Mouse (Mus musculus) liver, postnatal 0 days (tissue): ENCODE measurements around the gene Prkcb. TPM values are rescaled to one million over a fixed set of nuclear protein-coding genes. Genes with fewer than 3 reads are reported as not detected.

Source experiments
- ATAC-seq: fragments of 200-750 bp; cut with Nextera tagmentation; 2 replicates; pipeline ENCODE4 v1.8.0; 2017; ENCODE audit warnings: mild to moderate bottlenecking, moderate library complexity
- DNase-seq: peaks from one replicate; pipeline ENCODE4 v3.0.0-alpha.2; 2016
- H3K27ac ChIP-seq: fragments of 300-500 bp; sonication (generic); 2 replicates; pipeline ENCODE4 v1.5.1; 2014; ENCODE audit warnings: antibody characterized with exemption, moderate library complexity, mild to moderate bottlenecking, low read depth
- H3K27me3 ChIP-seq: fragments of 300-500 bp; sonication (generic); 2 replicates; pipeline ENCODE4 v1.6.1; 2014; ENCODE audit warnings: low read length, control low read depth, mixed read lengths; ENCODE audit not compliant: insufficient read depth
- H3K36me3 ChIP-seq: fragments of 300-500 bp; sonication (generic); replicated peaks from 2 replicates; pipeline ENCODE4 v1.6.1; 2014; ENCODE audit warnings: mild to moderate bottlenecking, control low read depth, low read length, moderate library complexity, mixed read lengths; ENCODE audit not compliant: insufficient read depth
- H3K4me1 ChIP-seq: fragments of 300-500 bp; sonication (generic); 2 replicates; pipeline ENCODE4 v1.6.1; 2014; ENCODE audit warnings: antibody characterized with exemption, mild to moderate bottlenecking, control low read depth; ENCODE audit not compliant: insufficient read depth
- H3K4me2 ChIP-seq: fragments of 300-500 bp; sonication (generic); 2 replicates; pipeline ENCODE4 v1.6.1; 2014; ENCODE audit warnings: low read depth, mild to moderate bottlenecking, low read length, moderate library complexity, mixed read lengths
- H3K4me3 ChIP-seq: fragments of 300-500 bp; sonication (generic); 2 replicates; pipeline ENCODE4 v1.5.1; 2014; ENCODE audit warnings: low read depth, low read length
- H3K9ac ChIP-seq: fragments of 300-500 bp; sonication (generic); replicated peaks from 2 replicates; pipeline ENCODE4 v1.6.1; 2014; ENCODE audit warnings: mild to moderate bottlenecking, moderate library complexity
- H3K9me3 ChIP-seq: fragments of 300-500 bp; sonication (generic); 2 replicates; pipeline ENCODE4 v1.6.1; 2016; ENCODE audit warnings: mild to moderate bottlenecking, control low read depth, low read length, mixed read lengths
- CTCF ChIP-seq: sonication (generic); IDR thresholded peaks from 2 replicates; pipeline ENCODE4 v1.5.1; 2016; ENCODE audit warnings: antibody characterized with exemption, low read depth
- EP300 ChIP-seq: IDR thresholded peaks from 2 replicates; pipeline ENCODE4 v1.6.1; 2016; ENCODE audit warnings: antibody characterized with exemption, low read depth, mild to moderate bottlenecking
- WGBS: fragments of 180-500 bp; shearing (Covaris S2); extraction: QIAGEN DNeasy Blood & Tissue Kit; methylation state at CpG from one replicate; pipeline ENCODE4 v1.1.7; 2014; ENCODE audit not compliant: insufficient replicate concordance; 5-methylcytosine and 5-hydroxymethylcytosine counted together
- polyA plus RNA-seq: library from polyadenylated mRNA; unstranded; fragments of >200 nt; fragmentation: Nextera tagmentation; extraction: Ambion mirVana; gene quantifications from 2 replicates; pipeline ENCODE4 v1.2.1, GENCODE M21; 2015

The Prkcb gene
- polyA plus RNA-seq, 1 experiment from 2014 or later = 8.1 TPM

GRCm38 (mm10) chr7:122631151-122631550, 342.6 kb downstream of the Prkcb start:
- no peak overlapping the region for H3K9ac ChIP-seq
- H3K4me3 ChIP-seq = no peak overlapping the region
- WGBS = 60% methylated on average over 3 of the region's 3 CpGs
- H3K9me3 ChIP-seq = no peaks in the 10 kb centered on the region
- H3K27ac ChIP-seq = no peak overlapping the region
- no peaks in the 10 kb centered on the region for H3K27me3 ChIP-seq
- no peaks in the 10 kb centered on the region for H3K4me1 ChIP-seq
- H3K4me2 ChIP-seq = no peak overlapping the region
- ATAC-seq (no peak), DNase-seq (no peak)
- TF ChIP-seq CTCF = no peak
- no peak for TF ChIP-seq EP300
- H3K36me3 ChIP-seq = no peaks in the 10 kb centered on the region

GRCm38 (mm10) chr7:122632946-122633345, 344.4 kb downstream of the Prkcb start:
- ATAC-seq (no peak), DNase-seq (no peak)
- H3K27ac ChIP-seq = no peak overlapping the region
- H3K9me3 ChIP-seq = no peaks in the 10 kb centered on the region
- H3K4me1 ChIP-seq = no peaks in the 10 kb centered on the region
- no peak overlapping the region for H3K4me2 ChIP-seq
- TF ChIP-seq CTCF = no peak
- no peak for TF ChIP-seq EP300
- WGBS = 59% methylated on average over 5 of the region's 5 CpGs
- no peaks in the 10 kb centered on the region for H3K27me3 ChIP-seq
- H3K9ac ChIP-seq = no peak overlapping the region
- no peaks in the 10 kb centered on the region for H3K36me3 ChIP-seq
- no peak overlapping the region for H3K4me3 ChIP-seq

GRCm38 (mm10) chr7:122633463-122633862, 344.9 kb downstream of the Prkcb start:
- Histone ChIP-seq H3K4me1 (no peaks in the 10 kb centered on the region), H3K4me2 (no peak overlapping the region), H3K9ac (no peak overlapping the region), H3K4me3 (no peak overlapping the region), H3K27ac (no peak overlapping the region), H3K27me3 (no peaks in the 10 kb centered on the region), H3K9me3 (no peaks in the 10 kb centered on the region), H3K36me3 (no peaks in the 10 kb centered on the region)
- 81% methylated on average over 5 of the region's 5 CpGs for WGBS
- ATAC-seq (no peak), DNase-seq (no peak)
- no peak for TF ChIP-seq EP300

- no peak for ATAC-seq
- DNase-seq = no peak
- no peak overlapping the region for H3K27ac ChIP-seq
- H3K4me3 ChIP-seq = no peak overlapping the region
- no peak for TF ChIP-seq EP300
- H3K4me1 ChIP-seq = no peaks in the 10 kb centered on the region
- H3K36me3 ChIP-seq = no peaks in the 10 kb centered on the region
- no peak overlapping the region for H3K9ac ChIP-seq
- no peaks in the 10 kb centered on the region for H3K9me3 ChIP-seq
- H3K4me2 ChIP-seq = no peak overlapping the region
- WGBS = 80% methylated on average over 8 of the region's 8 CpGs
- no peaks in the 10 kb centered on the region for H3K27me3 ChIP-seq
Measured at GRCm38 (mm10) chr7:122643676-122644075, 355.1 kb downstream of the Prkcb start.

- Histone ChIP-seq H3K4me1 (no peaks in the 10 kb centered on the region), H3K4me3 (no peak overlapping the region), H3K27me3 (no peaks in the 10 kb centered on the region), H3K27ac (no peak overlapping the region), H3K9ac (no peak overlapping the region), H3K36me3 (no peaks in the 10 kb centered on the region), H3K9me3 (no peaks in the 10 kb centered on the region), H3K4me2 (no peak overlapping the region)
- ATAC-seq (no peak), DNase-seq (no peak)
- 80% methylated on average over 10 of the region's 10 CpGs for WGBS
- TF ChIP-seq CTCF (no peak), EP300 (no peak)
Measured at GRCm38 (mm10) chr7:122649306-122649705, 360.8 kb downstream of the Prkcb start.

- Histone ChIP-seq H3K27ac (no peak overlapping the region), H3K9ac (no peak overlapping the region), H3K27me3 (no peaks in the 10 kb centered on the region), H3K9me3 (no peaks in the 10 kb centered on the region), H3K4me1 (no peaks in the 10 kb centered on the region), H3K4me2 (no peak overlapping the region), H3K4me3 (no peak overlapping the region), H3K36me3 (no peaks in the 10 kb centered on the region)
- WGBS = 74% methylated on average over 3 of the region's 3 CpGs
- ATAC-seq (no peak), DNase-seq (no peak)
- no peak for TF ChIP-seq CTCF
- TF ChIP-seq EP300 = no peak
Measured at GRCm38 (mm10) chr7:122652523-122652922, 364.0 kb downstream of the Prkcb start.

GRCm38 (mm10) chr7:122656671-122657070, 368.1 kb downstream of the Prkcb start:
- no peak for DNase-seq
- 83% methylated on average over 3 of the region's 3 CpGs for WGBS
- TF ChIP-seq EP300 (no peak), CTCF (no peak)

More at GRCm38 (mm10) chr7:122656671-122657070, 368.1 kb downstream of the Prkcb start:
- no peaks in the 10 kb centered on the region for H3K36me3 ChIP-seq
- no peaks in the 10 kb centered on the region for H3K9me3 ChIP-seq
- H3K27ac ChIP-seq = no peak overlapping the region
- ATAC-seq = no peak
- H3K9ac ChIP-seq = no peak overlapping the region
- H3K27me3 ChIP-seq = no peaks in the 10 kb centered on the region
- H3K4me2 ChIP-seq = no peak overlapping the region
- H3K4me3 ChIP-seq = no peak overlapping the region
- no peaks in the 10 kb centered on the region for H3K4me1 ChIP-seq
